Mouse (Mus musculus) erythroblast, embryonic 14.5 days (primary cell): Measurements from ENCODE around the gene Iqcn. TPM values are rescaled to one million over a fixed set of nuclear protein-coding genes. Genes with fewer than 3 reads are reported as not detected.

Source experiments
- H3K27me3 ChIP-seq: 2 replicates; pipeline ENCODE4 v1.6.1; 2012; ENCODE audit warnings: inconsistent platforms; ENCODE audit not compliant: control insufficient read depth
- H3K36me3 ChIP-seq: 2 replicates; pipeline ENCODE4 v1.6.1; 2012; ENCODE audit warnings: mild to moderate bottlenecking, inconsistent platforms; ENCODE audit not compliant: control insufficient read depth
- H3K4me1 ChIP-seq: 2 replicates; pipeline ENCODE4 v1.6.1; 2012; ENCODE audit warnings: inconsistent platforms; ENCODE audit not compliant: control insufficient read depth
- H3K4me3 ChIP-seq: replicated peaks from 2 replicates; pipeline ENCODE3; 2012; ENCODE audit warnings: moderate library complexity, mild to moderate bottlenecking, inconsistent platforms
- H3K9me3 ChIP-seq: 2 replicates; pipeline ENCODE4 v1.6.1; 2012; ENCODE audit warnings: low read length, inconsistent platforms, mixed read lengths; ENCODE audit not compliant: control insufficient read depth
- GATA1 ChIP-seq: IDR thresholded peaks from 2 replicates; pipeline ENCODE4 v1.6.1; 2012; ENCODE audit warnings: low read length, inconsistent platforms, mixed read lengths
- TAL1 ChIP-seq: IDR thresholded peaks from 3 replicates; pipeline ENCODE4 v1.6.1; 2012; ENCODE audit warnings: low read length, inconsistent platforms, mixed read lengths
- polyA plus RNA-seq: library from polyadenylated mRNA; stranded (reverse); fragments of >175 nt; gene quantifications from 2 replicates; pipeline ENCODE4 v1.2.3, GENCODE M21; 2012

The Iqcn gene
- polyA plus RNA-seq, 1 experiment = not detected

DNA sequence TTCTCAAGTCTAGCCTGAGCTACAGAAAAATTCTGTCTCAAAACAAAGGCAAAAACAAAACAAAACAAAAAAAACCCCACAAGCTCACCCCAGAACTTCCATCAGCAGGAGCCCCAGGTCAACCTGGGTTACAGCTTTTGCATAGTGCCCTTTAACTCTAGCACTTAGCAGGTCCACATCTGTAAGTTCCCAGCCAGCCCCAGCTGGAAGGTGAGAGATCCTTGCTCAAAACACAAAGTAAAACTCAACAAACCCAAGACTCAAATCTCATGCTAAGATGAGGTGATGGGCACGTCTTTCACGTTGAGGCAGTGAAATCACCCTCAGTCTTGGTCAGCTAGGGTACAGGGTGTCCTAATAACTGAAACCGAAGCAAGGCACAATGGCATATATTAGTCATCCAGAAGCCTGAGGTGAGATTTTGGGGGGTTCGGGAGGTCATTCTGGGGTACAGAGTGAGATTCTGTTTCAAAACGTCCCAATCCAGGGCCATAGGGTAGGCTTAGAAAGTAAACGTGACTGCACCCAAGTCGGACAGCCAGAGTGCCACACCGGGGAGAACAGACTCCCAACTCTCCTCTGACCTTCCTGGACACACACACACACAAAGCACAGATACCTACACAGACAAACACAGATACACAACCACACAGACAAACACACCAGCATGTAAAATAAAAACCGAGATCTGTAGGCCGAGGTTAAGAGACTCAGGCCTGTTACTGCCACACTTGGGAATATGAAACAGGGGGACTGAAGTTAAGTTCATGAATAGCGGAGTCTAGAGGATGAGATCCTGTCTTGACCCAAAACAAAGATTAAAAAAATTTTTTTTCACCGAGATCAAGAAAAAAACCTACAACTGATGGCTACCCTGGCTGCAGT lies 5.6 kb upstream of the Iqcn start:
- TF ChIP-seq TAL1 = no peak
- no peak for TF ChIP-seq GATA1
- no peaks in the 10 kb centered on the region for H3K9me3 ChIP-seq
- peaks cover 2% of the 10 kb centered on the region; the same call in 1 of the 2 replicates for H3K27me3 ChIP-seq
- H3K36me3 ChIP-seq = peaks cover 4% of the 10 kb centered on the region
- peaks cover 72% of the 10 kb centered on the region for H3K4me1 ChIP-seq
- H3K4me3 ChIP-seq = peak overlapping the region; percentile 70

DNA sequence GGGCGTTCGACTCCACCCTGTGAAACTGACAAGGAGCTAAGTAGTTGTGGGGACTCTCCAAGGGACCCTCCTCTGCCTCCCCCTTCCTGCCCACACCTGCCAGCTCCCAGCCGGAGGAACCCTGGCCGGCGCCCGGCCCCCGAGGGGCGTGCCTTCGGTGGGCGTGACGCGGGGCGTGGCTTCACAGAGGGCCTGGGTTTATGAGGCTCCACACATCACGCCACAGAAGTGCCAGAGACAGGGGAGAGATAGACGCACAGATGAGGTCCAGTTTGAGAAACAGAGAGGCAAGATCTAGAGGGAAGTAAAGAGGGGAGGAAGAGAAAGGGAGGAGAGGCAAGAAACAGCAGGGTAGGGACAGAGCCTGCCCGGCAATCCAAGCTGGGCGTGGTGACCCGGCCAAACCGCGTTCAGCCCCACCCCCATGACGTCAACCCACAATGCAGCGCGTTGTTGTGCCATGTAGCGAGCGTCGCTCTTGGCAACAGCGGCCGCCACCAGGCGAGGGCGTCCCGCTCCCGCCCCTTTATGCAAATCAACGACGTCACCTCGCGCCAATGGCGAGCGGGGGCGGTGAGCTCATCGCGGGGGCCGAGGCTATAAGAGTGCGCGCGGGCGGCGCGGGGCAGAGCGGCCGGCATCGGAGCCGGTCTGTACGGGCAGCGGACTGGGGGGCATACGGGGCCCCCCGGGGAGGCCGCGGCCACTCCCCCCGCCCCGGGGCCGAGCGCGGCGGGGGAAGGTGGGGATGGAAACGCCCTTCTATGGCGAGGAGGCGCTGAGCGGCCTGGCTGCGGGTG lies 4.7 kb upstream of the Iqcn start, which contains the start of gene Jund:
TSS of gene Jund (plus strand) at position 640 of the 800 bp plus-strand sequence.
- H3K4me3 ChIP-seq = peak within 1 kb of the TSS; percentile 70
- no peak for TF ChIP-seq GATA1
- no peak for TF ChIP-seq TAL1
- H3K27me3 ChIP-seq = no peaks in the 10 kb centered on the region; the same call in 1 of the 2 replicates

DNA sequence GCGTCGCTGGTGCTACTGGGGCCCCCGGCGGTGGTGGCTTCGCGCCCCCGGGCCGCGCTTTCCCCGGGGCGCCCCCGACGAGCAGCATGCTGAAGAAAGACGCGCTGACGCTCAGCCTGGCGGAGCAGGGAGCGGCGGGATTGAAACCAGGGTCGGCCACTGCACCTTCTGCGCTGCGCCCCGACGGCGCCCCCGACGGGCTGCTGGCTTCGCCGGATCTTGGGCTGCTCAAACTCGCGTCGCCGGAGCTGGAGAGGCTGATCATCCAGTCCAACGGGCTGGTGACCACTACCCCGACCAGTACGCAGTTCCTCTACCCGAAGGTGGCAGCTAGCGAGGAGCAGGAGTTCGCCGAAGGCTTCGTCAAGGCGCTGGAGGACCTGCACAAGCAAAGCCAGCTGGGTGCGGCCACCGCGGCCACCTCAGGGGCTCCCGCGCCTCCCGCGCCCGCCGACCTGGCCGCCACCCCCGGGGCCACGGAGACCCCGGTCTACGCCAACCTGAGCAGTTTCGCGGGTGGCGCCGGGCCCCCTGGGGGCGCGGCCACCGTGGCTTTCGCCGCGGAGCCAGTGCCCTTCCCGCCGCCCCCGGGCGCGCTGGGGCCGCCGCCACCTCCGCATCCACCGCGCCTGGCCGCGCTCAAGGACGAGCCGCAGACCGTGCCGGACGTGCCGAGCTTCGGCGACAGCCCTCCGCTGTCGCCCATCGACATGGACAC lies 4.0 kb upstream of the Iqcn start:
- no peak for TF ChIP-seq TAL1
- no peak for TF ChIP-seq GATA1
- H3K4me3 ChIP-seq = peak overlapping the region; percentile 70
- peaks cover 65% of the 10 kb centered on the region for H3K4me1 ChIP-seq
- no peaks in the 10 kb centered on the region for H3K9me3 ChIP-seq
- H3K36me3 ChIP-seq = peaks cover 4% of the 10 kb centered on the region
- no peaks in the 10 kb centered on the region for H3K27me3 ChIP-seq

More for the DNA sequence above, 4.7 kb upstream of the Iqcn start, which contains the start of gene Jund:
- Histone ChIP-seq H3K4me1 (peaks cover 70% of the 10 kb centered on the region), H3K36me3 (peaks cover 4% of the 10 kb centered on the region), H3K9me3 (no peaks in the 10 kb centered on the region)

DNA sequence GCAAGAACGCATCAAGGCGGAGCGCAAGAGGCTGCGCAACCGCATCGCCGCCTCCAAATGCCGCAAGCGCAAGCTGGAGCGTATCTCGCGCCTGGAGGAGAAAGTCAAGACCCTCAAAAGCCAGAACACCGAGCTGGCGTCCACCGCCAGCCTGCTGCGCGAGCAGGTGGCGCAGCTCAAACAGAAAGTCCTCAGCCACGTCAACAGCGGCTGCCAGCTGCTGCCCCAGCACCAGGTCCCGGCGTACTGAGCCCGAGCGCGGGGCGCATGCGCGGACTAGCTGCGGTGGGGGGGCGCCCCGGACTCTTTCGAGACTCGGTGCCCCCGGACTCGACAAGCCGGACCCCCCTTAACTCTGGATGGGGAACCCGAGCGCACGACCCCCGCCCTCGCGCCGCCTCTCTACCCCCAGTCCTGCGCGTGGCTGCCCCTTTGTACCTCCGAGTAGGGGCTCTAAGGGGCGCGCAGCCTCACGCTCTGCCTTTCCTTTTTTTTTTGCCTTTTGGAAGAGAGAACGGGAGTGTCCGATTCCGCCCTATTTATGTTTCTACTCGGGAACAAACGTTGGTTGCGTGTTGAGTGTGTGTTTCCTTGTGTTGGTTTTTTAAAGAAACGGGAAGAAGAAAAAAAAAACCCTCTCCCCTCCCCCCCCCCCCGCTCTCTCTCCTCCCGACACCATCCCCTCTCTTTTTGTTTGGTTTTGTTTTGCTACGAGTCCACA lies 3.3 kb upstream of the Iqcn start:
- no peaks in the 10 kb centered on the region for H3K9me3 ChIP-seq
- peak overlapping the region; percentile 70 for H3K4me3 ChIP-seq
- H3K27me3 ChIP-seq = no peaks in the 10 kb centered on the region
- TF ChIP-seq GATA1 = no peak
- TF ChIP-seq TAL1 = no peak
- peaks cover 4% of the 10 kb centered on the region for H3K36me3 ChIP-seq
- H3K4me1 ChIP-seq = peaks cover 60% of the 10 kb centered on the region

DNA sequence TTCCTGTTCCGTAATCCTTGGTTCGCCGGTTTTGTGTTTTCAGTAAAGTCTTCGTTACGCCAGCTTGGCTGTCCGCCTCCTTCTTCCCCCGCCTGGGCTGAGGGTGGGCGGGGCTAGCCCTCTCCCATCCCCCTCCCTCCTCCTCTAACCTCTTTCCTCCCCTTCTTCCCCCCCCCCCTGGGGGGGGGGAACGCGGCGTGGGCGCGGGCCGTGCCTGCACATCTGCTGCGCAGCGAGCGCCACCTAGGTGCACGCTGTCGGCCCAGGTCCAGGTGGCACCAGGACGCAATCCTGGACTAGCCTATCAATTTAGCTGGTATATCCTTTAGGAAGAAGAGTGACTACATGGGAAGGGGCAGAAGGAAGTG lies 2.7 kb upstream of the Iqcn start:
- TF ChIP-seq GATA1 = no peak
- TF ChIP-seq TAL1 = no peak
- Histone ChIP-seq H3K27me3 (no peaks in the 10 kb centered on the region), H3K9me3 (no peaks in the 10 kb centered on the region), H3K4me3 (peak overlapping the region; percentile 70), H3K36me3 (peaks cover 4% of the 10 kb centered on the region), H3K4me1 (peaks cover 55% of the 10 kb centered on the region)

DNA sequence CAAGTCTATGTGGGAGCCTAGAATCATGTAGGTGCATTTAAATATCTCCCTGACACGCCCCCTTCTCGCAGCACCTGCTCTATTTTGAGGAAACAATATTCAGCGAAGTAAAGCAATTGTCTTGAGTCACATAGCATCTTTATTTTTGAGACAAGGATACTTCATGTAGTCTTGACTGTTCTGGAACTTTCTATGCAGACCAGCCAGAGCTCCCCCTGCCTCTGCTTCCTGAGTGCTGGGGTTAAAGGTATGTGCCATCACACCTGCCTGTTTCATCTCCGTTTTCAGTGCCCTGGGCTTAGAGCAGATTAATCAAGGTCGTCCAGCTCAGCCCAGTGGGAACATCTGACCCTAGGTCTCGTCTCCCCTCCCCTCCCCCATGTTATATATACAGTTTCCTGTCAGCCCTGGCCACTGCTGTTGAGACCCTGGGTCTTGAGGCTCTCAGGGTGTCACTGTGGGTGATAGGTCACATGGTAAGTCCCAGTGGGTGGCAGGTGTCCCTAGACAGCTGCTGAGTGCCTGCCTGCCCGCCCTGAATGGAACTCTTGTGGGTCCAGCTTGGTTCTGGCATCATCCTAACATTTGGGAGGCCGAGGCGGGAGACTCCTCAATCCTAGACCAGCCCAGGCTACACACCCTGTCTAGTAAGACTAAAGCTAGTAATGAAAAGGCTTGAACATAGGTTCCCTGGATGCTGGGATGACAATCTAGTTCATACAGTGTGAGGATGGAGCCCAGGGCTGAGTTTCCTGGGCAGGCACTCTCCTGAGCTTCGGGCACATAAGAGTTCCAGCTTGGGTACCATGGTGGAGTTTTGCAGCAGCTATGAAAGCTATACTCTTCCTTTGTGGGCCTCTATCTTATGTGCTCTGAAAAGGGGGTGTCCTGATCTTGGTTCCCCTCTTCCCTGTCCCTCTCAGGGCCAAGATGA lies 1.9 kb upstream of the Iqcn start:
- no peak for TF ChIP-seq TAL1
- TF ChIP-seq GATA1 = no peak
- H3K4me1 ChIP-seq = peaks cover 47% of the 10 kb centered on the region
- H3K4me3 ChIP-seq = peak overlapping the region; percentile 70

DNA sequence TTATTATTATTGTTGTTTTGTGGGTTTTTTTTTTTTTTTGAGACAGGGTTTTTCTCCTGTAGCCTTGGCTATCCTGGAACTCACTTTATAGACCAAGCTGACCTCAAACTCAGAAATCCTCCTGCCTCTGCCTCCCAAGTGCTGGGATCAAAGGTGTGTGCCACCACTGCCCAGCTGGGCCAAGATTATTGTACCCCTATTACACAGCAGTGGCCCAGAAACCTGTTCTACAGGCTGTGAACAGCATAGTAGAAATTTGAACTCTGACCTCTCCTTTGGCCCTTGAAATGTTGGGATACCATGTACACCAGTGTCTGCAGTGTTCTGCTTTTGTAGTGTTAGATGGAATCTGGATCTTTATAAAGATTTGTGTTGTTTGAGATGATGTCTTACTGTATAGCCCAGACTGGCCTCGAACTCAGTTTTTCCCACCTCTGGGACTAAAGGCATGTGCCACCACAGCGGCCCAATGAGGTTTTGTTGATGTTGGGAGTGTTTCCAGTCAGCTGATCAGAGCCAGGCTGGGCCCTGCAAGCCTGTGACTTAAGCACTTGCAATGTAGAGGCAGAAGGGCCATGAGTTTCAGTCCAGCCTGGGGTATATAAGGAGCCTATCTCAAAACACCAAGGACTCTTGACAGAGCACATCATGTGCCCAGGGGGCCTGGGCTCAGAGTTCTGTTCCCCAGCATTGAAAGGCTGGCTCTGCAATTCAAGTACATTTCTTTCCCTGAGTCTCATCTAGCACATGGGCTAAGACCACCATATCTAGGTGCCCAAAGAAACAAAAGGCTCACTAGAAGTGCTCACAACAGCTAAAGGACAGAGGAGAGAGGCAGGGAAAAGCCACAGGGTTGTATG lies 1.0 kb upstream of the Iqcn start:
- peaks cover 4% of the 10 kb centered on the region for H3K36me3 ChIP-seq
- no peak overlapping the region for H3K4me3 ChIP-seq
- peaks cover 4% of the 10 kb centered on the region for H3K9me3 ChIP-seq
- TF ChIP-seq TAL1 (no peak), GATA1 (no peak)
- H3K4me1 ChIP-seq = peaks cover 43% of the 10 kb centered on the region
- no peaks in the 10 kb centered on the region for H3K27me3 ChIP-seq

More for the DNA sequence above, 1.9 kb upstream of the Iqcn start:
- H3K27me3 ChIP-seq = no peaks in the 10 kb centered on the region
- no peaks in the 10 kb centered on the region for H3K9me3 ChIP-seq
- H3K36me3 ChIP-seq = peaks cover 4% of the 10 kb centered on the region
